Mouse (Mus musculus): ENCODE data around the gene Taf6l.

Taf6l gene

GRCm38 (mm10) chr19:8803879-8804660 lies 17.9 kb upstream of the Taf6l start:
- POLR2A ChIA-PET = interaction anchor here in 3 of 4 experiments (0.6 to 27.3 kb wide), 29 partner anchors 6 to 1328 kb away, joined by 3 to 801 read pairs (median 7); partner anchors contain the start of genes Taf6l (in 3 of the 3), Gng3 (in 2 of the 3), Hnrnpul2 (in 2 of the 3) and Slc3a2 (in 2 of the 3)
- CTCF ChIA-PET = interaction anchor here in 1 of 4 experiments (1.0 kb wide), 1 partner anchor 86 kb away, joined by 3 read pairs; no protein-coding TSS in a partner anchor

GRCm38 (mm10) chr19:8803204-8803780 lies 17.1 kb upstream of the Taf6l start:
- POLR2A ChIA-PET = interaction anchor here (0.6 to 27.3 kb wide), 60 partner anchors 5 to 1328 kb away, joined by 3 to 801 read pairs (median 7); partner anchors contain the start of genes Gng3 (in 3 of the 4), Nxf1 (in 3 of the 4), Slc3a2 (in 3 of the 4) and Taf6l (in 3 of the 4)
- CTCF ChIA-PET = interaction anchor here in 1 of 4 experiments (1.0 to 1.6 kb wide), 2 partner anchors 16 to 85 kb away, joined by 4 to 10 read pairs; partner anchors contain the start of genes Hnrnpul2 and Ttc9c

GRCm38 (mm10) chr19:8802130-8802821 lies 16.1 kb upstream of the Taf6l start, which contains the start of gene Zbtb3:
Zbtb3 (plus strand) TSS chr19:8802555.
- CTCF ChIA-PET = interaction anchor here in 2 of 4 experiments (0.6 to 1.6 kb wide), 8 partner anchors 12 to 1063 kb away, joined by 3 to 10 read pairs (median 4); partner anchors contain the start of genes Hnrnpul2 (in 1 of the 2), Taf6l (in 1 of the 2) and Ttc9c (in 1 of the 2)
- POLR2A ChIA-PET = interaction anchor here (0.5 to 27.3 kb wide), 113 partner anchors 4 to 1460 kb away, joined by 3 to 801 read pairs (median 5); partner anchors contain the start of genes 1810009A15Rik (in 4 of the 4), Gm49416 (in 4 of the 4), Slc3a2 (in 4 of the 4) and Nxf1 (in 3 of the 4)

GRCm38 (mm10) chr19:8798947-8799315 lies 12.7 kb upstream of the Taf6l start:
- POLR2A ChIA-PET = interaction anchor here (0.6 to 27.3 kb wide), 55 partner anchors 8 to 1403 kb away, joined by 3 to 801 read pairs (median 6); partner anchors contain the start of genes Taf6l (in 4 of the 4), 1810009A15Rik (in 3 of the 4), Gm49416 (in 3 of the 4) and Hnrnpul2 (in 3 of the 4)
- CTCF ChIA-PET = interaction anchor here in 2 of 4 experiments (0.6 to 1.3 kb wide), 3 partner anchors 12 to 58 kb away, joined by 3 to 4 read pairs (median 3); partner anchors contain the start of genes Stx5a (in 1 of the 2) and Taf6l (in 1 of the 2)

- CTCF ChIA-PET = interaction anchor here in 1 of 4 experiments (1.3 kb wide), 1 partner anchor 12 kb away, joined by 4 read pairs; the partner anchor contains the start of gene Taf6l
- POLR2A ChIA-PET = interaction anchor here (0.5 to 27.3 kb wide), 67 partner anchors 8 to 1404 kb away, joined by 3 to 801 read pairs (median 5); partner anchors contain the start of genes Taf6l (in 4 of the 4), 1810009A15Rik (in 3 of the 4), Gm49416 (in 3 of the 4) and Hnrnpul2 (in 3 of the 4)
Measured at GRCm38 (mm10) chr19:8798264-8798946, 12.2 kb upstream of the Taf6l start, which contains the start of gene Polr2g. Polr2g (minus strand) TSS chr19:8798577.

- POLR2A ChIA-PET = interaction anchor here in 3 of 4 experiments (0.7 to 27.6 kb wide), 16 partner anchors 2 to 68 kb away, joined by 3 to 801 read pairs (median 6); partner anchors contain the start of genes Nxf1 (in 2 of the 3), Slc3a2 (in 2 of the 3), Tmem179b (in 2 of the 3) and Tmem223 (in 2 of the 3)
- CTCF ChIA-PET = interaction anchor here in 1 of 4 experiments (1.5 kb wide), 1 partner anchor 12 kb away, joined by 3 read pairs; the partner anchor contains the start of gene Zbtb3
Measured at GRCm38 (mm10) chr19:8790171-8790570, 4.0 kb upstream of the Taf6l start.

GRCm38 (mm10) chr19:8789171-8789570 lies 3.0 kb upstream of the Taf6l start:
- CTCF ChIA-PET = interaction anchor here in 1 of 4 experiments (1.2 kb wide), 1 partner anchor 71 kb away, joined by 3 read pairs; no protein-coding TSS in a partner anchor
- POLR2A ChIA-PET = interaction anchor here (0.6 to 27.6 kb wide), 32 partner anchors 3 to 1718 kb away, joined by 3 to 801 read pairs (median 6); partner anchors contain the start of genes Tmem179b (in 3 of the 4), Gng3 (in 2 of the 4), Hnrnpul2 (in 2 of the 4) and Nxf1 (in 2 of the 4)

GRCm38 (mm10) chr19:8788521-8788920 lies 2.3 kb upstream of the Taf6l start:
- ChIA-PET POLR2A (interaction anchor here (0.6 to 27.6 kb wide), 44 partner anchors 4 to 229 kb away, joined by 3 to 801 read pairs (median 5); partner anchors contain the start of genes Tmem179b (in 3 of the 4), Zbtb3 (in 3 of the 4), Gng3 (in 2 of the 4) and Hnrnpul2 (in 2 of the 4)), CTCF (interaction anchor here in 2 of 4 experiments (0.6 to 1.2 kb wide), 2 partner anchors 15 to 70 kb away, joined by 3 read pairs; partner anchors contain the start of gene Tmem179b (in 1 of the 2))

- CTCF ChIA-PET = interaction anchor here in 2 of 4 experiments (0.9 to 2.5 kb wide), 6 partner anchors 10 to 99 kb away, joined by 3 to 7 read pairs (median 4); partner anchors contain the start of gene Taf6l (in 1 of the 2)
- POLR2A ChIA-PET = interaction anchor here (0.7 to 27.6 kb wide), 82 partner anchors 10 to 308 kb away, joined by 3 to 801 read pairs (median 7); partner anchors contain the start of genes Nxf1 (in 4 of the 4), Taf6l (in 4 of the 4), B3gat3 (in 3 of the 4) and Slc3a2 (in 3 of the 4)
Measured at GRCm38 (mm10) chr19:8774951-8775421, 11.2 kb downstream of the Taf6l start.

GRCm38 (mm10) chr19:8774086-8774835 lies 12.0 kb downstream of the Taf6l start, which contains the start of gene Tmem179b:
Tmem179b (minus strand) TSS chr19:8774467.
- CTCF ChIA-PET = interaction anchor here in 3 of 4 experiments (0.6 to 2.5 kb wide), 8 partner anchors 14 to 100 kb away, joined by 3 to 9 read pairs (median 3); partner anchors contain the start of gene Nxf1 (in 1 of the 3)
- POLR2A ChIA-PET = interaction anchor here (0.5 to 27.6 kb wide), 110 partner anchors 9 to 1832 kb away, joined by 3 to 801 read pairs (median 6); partner anchors contain the start of genes Nxf1 (in 4 of the 4), Taf6l (in 4 of the 4), B3gat3 (in 3 of the 4) and Slc3a2 (in 3 of the 4)

- ChIA-PET CTCF (interaction anchor here in 3 of 4 experiments (0.6 to 1.2 kb wide), 4 partner anchors 17 to 1613 kb away, joined by 3 read pairs; partner anchors contain the start of gene Nxf1 (in 1 of the 3)), POLR2A (interaction anchor here (0.6 to 27.6 kb wide), 70 partner anchors 8 to 1832 kb away, joined by 3 to 801 read pairs (median 9); partner anchors contain the start of genes Nxf1 (in 4 of the 4), Taf6l (in 4 of the 4), Slc3a2 (in 3 of the 4) and Ttc9c (in 3 of the 4))
Measured at GRCm38 (mm10) chr19:8773409-8773808, 12.8 kb downstream of the Taf6l start.

GRCm38 (mm10) chr19:8772996-8773395 lies 13.2 kb downstream of the Taf6l start:
- ChIA-PET CTCF (interaction anchor here in 2 of 4 experiments (0.6 kb wide), 2 partner anchors 26 to 1613 kb away, joined by 3 read pairs; no protein-coding TSS in a partner anchor), POLR2A (interaction anchor here (0.5 to 27.6 kb wide), 47 partner anchors 8 to 362 kb away, joined by 3 to 801 read pairs (median 17); partner anchors contain the start of genes Nxf1 (in 4 of the 4), Taf6l (in 4 of the 4), Slc3a2 (in 3 of the 4) and 1700092M07Rik (in 2 of the 4))

- POLR2A ChIA-PET = interaction anchor here (0.6 to 27.6 kb wide), 48 partner anchors 8 to 310 kb away, joined by 3 to 801 read pairs (median 6); partner anchors contain the start of genes 1810009A15Rik (in 3 of the 4), Eef1g (in 3 of the 4), Gm49416 (in 3 of the 4) and Nxf1 (in 3 of the 4)
- CTCF ChIA-PET = interaction anchor here in 2 of 4 experiments (0.5 to 1.4 kb wide), 2 partner anchors 10 to 29 kb away, joined by 3 to 5 read pairs; no protein-coding TSS in a partner anchor
Measured at GRCm38 (mm10) chr19:8770567-8771270, 15.5 kb downstream of the Taf6l start, which contains the start of gene Tmem223. Tmem223 (plus strand) TSS chr19:8770996.
